Mouse (Mus musculus) brain, embryonic 14.5 days (tissue): ENCODE measurements at regions not wholly inside any gene's neighbourhood (a gene's known extent, or its start where the extent isn't known, plus 50 kb on each side); places are given as distances from the start of the nearest gene placed in this dataset.
A peak's percentile ranks its signal among the peaks of the same experiment; 100 is the strongest.

Source experiments
- DNase-seq: peaks from one replicate; pipeline ENCODE4 v3.0.0-alpha.2; 2011; ENCODE audit warnings: low read depth
- CTCF ChIP-seq: fragments of 200-500 bp; IDR thresholded peaks from 2 replicates; pipeline ENCODE4 v1.5.1; 2012; ENCODE audit warnings: inconsistent platforms, mild to moderate bottlenecking, moderate library complexity, borderline replicate concordance; ENCODE audit not compliant: insufficient read depth, insufficient read length; ENCODE audit errors: extremely low read depth
- POLR2A ChIP-seq: fragments of 200-500 bp; IDR thresholded peaks from 2 replicates; pipeline ENCODE4 v1.6.1; 2012; ENCODE audit warnings: mild to moderate bottlenecking, inconsistent platforms, borderline replicate concordance; ENCODE audit not compliant: poor library complexity, insufficient read depth, insufficient read length, severe bottlenecking; ENCODE audit errors: extremely low read depth

GRCm38 (mm10) chr5:42987710-42988466 lies 245.1 kb upstream of the Cpeb2 start:
- no peak for TF ChIP-seq CTCF
- TF ChIP-seq POLR2A = no peak
- DNase-seq = no peak

- TF ChIP-seq POLR2A (no peak), CTCF (no peak)
- DNase-seq = no peak
Observed at GRCm38 (mm10) chr5:42989287-42989686, 243.7 kb upstream of the Cpeb2 start.

DNA sequence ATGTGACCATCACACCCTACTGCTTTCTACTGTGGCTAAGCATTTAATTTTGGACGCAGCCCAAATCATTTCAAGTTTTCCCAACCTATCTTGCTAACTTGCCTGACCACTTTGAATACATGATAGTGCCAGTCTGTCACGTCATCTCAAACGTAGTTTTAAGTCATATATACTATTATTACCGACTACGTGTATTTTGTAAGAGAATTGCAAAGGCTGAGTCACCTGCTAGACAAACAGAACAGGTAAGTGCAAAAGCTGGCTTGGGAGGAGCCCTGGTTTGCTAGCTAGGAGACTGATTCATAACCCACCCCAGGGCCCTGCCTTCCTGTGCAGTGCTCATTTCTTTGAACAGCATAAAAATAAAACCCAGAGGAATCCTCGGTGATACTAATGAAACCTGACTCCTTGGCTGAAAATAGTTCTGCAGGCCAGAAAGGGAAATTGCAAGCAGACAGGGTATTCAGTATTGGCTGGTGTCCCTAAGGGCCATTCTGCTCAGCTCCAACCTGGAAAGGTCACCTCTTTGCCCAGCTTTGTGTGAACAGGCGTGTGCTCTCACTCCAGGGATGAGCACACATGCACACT lies 208.9 kb upstream of the Cpeb2 start:
- DNase-seq = no peak
- no peak for TF ChIP-seq CTCF
- no peak for TF ChIP-seq POLR2A

DNA sequence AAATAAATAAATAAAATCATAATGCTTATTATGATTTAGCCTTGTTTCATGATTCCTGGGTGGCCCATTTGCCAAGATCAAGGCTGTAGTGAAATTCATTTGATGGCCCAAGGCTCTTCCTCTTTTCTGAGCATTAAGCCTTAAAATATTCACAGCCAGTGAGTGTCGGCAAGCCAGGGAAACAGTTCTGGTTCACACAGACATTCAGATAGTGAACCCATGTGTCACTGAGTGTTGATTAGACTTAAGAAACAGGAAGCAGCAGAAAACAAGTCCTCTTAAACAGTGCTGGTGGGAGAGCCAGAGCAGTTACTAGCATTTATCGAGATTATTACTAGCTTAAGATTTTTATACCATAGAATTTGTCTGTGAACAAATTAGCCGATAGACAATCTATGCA lies 201.7 kb upstream of the Cpeb2 start:
- no peak for TF ChIP-seq POLR2A
- TF ChIP-seq CTCF = no peak
- no peak for DNase-seq

- DNase-seq = no peak
- TF ChIP-seq POLR2A = no peak
- TF ChIP-seq CTCF = no peak
Observed at GRCm38 (mm10) chr5:43031916-43032315, 201.1 kb upstream of the Cpeb2 start.

- DNase-seq = no peak
- no peak for TF ChIP-seq CTCF
- no peak for TF ChIP-seq POLR2A
Observed at GRCm38 (mm10) chr5:43034421-43034820, 198.5 kb upstream of the Cpeb2 start.

DNA sequence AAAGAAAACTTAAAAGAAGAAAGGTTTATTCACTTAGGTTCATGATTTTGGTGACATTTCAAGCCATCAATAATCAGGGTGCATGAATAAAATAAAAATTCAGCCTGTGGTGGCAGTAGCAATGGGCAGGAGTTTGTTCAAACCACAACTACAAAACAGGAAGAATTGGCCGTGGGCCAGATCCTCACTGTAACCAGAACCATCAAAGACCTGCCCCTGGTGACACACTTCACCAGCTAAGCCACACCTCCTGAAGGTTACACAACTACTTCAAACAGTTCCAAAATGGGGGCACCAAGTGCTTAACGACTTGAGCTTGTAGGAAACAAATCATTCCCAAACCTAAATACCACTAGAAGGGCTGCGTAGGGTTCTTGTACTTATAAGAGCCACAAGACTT lies 195.4 kb upstream of the Cpeb2 start:
- DNase-seq = peak; percentile 7
- TF ChIP-seq POLR2A = no peak
- no peak for TF ChIP-seq CTCF

GRCm38 (mm10) chr5:43039525-43039924 lies 193.4 kb upstream of the Cpeb2 start:
- DNase-seq = no peak
- no peak for TF ChIP-seq CTCF
- TF ChIP-seq POLR2A = no peak

DNA sequence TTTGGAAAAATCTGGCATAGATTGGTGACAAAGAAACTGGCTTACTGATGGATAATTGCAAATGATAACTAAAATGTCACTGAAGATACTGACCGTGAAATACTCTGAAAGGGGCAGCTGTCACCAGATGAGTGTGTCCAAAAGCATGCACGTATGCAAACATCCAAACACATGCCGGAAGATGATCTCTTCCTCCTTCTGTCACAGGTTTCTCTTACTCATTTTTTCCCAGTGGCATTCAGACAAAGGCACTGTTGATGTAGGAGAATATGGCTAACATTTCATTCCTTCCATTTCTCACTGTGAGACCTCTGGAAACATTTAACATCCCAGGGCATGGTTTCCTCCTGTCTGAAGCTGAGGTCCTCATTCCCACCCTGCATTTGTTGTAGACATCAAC lies 190.4 kb upstream of the Cpeb2 start:
- DNase-seq = no peak
- TF ChIP-seq CTCF (no peak), POLR2A (no peak)

GRCm38 (mm10) chr5:43045860-43046259 lies 187.1 kb upstream of the Cpeb2 start:
- no peak for TF ChIP-seq POLR2A
- TF ChIP-seq CTCF = no peak
- no peak for DNase-seq

- DNase-seq = no peak
- TF ChIP-seq CTCF (no peak), POLR2A (no peak)
Observed at GRCm38 (mm10) chr5:43047316-43047715, 185.7 kb upstream of the Cpeb2 start.

GRCm38 (mm10) chr5:43048196-43049050 lies 184.5 kb upstream of the Cpeb2 start:
- no peak for TF ChIP-seq POLR2A
- no peak for TF ChIP-seq CTCF
- DNase-seq = no peak
